Mouse (Mus musculus): ENCODE results near the gene Os9.
A peak's percentile ranks its signal among the peaks of the same experiment; 100 is the strongest.

Os9 gene

DNA sequence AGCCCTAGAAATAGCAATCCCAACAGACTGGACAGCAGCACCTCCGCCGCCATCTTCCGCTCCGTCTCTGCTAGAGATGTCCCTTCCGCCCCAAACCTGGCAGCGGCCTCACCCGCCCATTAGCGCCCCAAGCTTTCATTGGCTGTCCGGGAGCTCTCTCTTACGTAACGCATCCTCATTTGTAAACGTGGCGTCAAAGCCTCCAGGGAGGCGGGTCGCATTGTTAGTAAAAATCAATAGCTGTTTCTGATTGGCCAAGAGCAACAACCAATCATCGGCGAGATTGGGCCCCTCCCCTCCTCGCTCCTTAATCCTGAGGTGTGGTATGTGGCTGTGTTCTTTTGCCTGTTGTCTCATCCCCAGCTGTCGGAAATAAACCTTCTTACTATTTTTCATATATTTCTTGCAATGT lies at the start of gene Os9:
Gene Os9, minus strand, starts transcription at position 66 of the 412 bp plus-strand sequence.
- TF ChIP-seq POU5F1 (IDR thresholded peaks at IDR 0.05; ENCODE audit: borderline replicate concordance, low read length) (no peak), NANOG (IDR thresholded peaks at IDR 0.05; ENCODE audit: borderline replicate concordance, low read length) (peak; percentile 78)
- peaks cover 46% of the 10 kb centered on the region for H3K4me1 ChIP-seq (replicated peaks; ENCODE audit: low read depth, low read length)
- no peaks in the 10 kb centered on the region for H3K27me3 ChIP-seq (ENCODE audit: insufficient read depth, low read length)
- no peaks in the 10 kb centered on the region for H3K9me3 ChIP-seq (ENCODE audit: low read length)
- H3K4me3 ChIP-seq (replicated peaks; ENCODE audit: low read length), result peak within 1 kb of the TSS; percentile 99
- peaks cover 37% of the 10 kb centered on the region for H3K36me3 ChIP-seq (ENCODE audit: insufficient read depth, low read length)

DNA sequence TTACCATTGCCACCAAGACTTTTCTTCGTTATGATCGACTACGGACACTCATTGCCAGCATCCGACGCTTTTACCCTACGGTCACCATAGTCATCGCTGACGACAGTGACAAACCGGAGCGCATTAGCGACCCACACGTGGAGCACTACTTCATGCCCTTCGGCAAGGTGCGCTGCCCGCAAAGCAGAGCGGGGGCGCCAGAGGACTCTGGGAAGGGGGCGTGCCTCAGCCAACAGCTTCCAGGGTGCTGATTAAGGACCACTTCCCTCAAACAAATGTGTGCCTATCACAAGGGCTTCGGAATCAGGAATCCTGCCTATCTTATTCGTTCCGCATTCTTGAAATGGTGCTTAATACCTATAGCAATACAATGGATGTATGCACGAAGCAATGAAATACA lies 49.1 kb upstream of the Os9 start:
- Histone ChIP-seq H3K4me1 (replicated peaks; ENCODE audit: low read depth, low read length) (peaks cover 63% of the 10 kb centered on the region), H3K27me3 (ENCODE audit: insufficient read depth, low read length) (peaks cover 56% of the 10 kb centered on the region), H3K9me3 (ENCODE audit: low read length) (no peaks in the 10 kb centered on the region), H3K36me3 (ENCODE audit: insufficient read depth, low read length) (no peaks in the 10 kb centered on the region), H3K4me3 (replicated peaks; ENCODE audit: low read length) (peak overlapping the region; percentile 78)
- TF ChIP-seq CTCF (conservative IDR thresholded peaks at IDR 0.05; ENCODE audit: low read length) (peak; percentile 24), NANOG (IDR thresholded peaks at IDR 0.05; ENCODE audit: borderline replicate concordance, low read length) (no peak), POU5F1 (IDR thresholded peaks at IDR 0.05; ENCODE audit: borderline replicate concordance, low read length) (no peak)

DNA sequence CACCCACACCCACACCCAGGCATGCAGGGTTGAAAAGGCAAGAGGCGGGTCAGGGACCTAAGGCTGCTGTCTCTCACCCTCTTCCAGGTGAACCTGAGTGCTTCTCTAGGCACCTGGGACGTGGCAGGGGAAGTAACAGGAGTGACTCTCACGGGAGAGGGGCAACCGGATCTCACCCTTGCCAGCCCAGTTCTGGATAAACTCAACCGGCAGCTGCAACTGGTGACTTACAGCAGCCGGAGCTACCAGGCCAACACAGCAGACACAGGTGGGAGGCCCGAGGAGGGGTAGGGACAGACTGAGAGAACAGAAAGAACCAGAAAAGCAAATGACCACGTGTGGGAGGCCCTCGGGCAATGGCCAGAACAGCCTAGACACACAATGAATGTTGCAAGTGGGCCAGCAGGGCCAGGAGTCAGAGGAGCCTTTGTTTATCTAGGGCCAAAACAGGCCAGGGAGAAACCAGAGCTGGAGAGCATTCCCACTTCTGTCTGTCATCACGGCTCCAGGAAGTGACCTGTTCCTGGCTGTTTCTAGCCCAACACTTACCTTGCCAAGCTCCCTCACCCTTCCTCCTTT lies 46.8 kb upstream of the Os9 start:
- TF ChIP-seq CTCF (conservative IDR thresholded peaks at IDR 0.05; ENCODE audit: low read length) (no peak), NANOG (IDR thresholded peaks at IDR 0.05; ENCODE audit: borderline replicate concordance, low read length) (no peak), POU5F1 (IDR thresholded peaks at IDR 0.05; ENCODE audit: borderline replicate concordance, low read length) (no peak)
- no peak overlapping the region for H3K4me3 ChIP-seq (replicated peaks; ENCODE audit: low read length)
- H3K27me3 ChIP-seq (ENCODE audit: insufficient read depth, low read length), result peaks cover 74% of the 10 kb centered on the region
- H3K36me3 ChIP-seq (ENCODE audit: insufficient read depth, low read length), result no peaks in the 10 kb centered on the region
- H3K9me3 ChIP-seq (ENCODE audit: low read length), result no peaks in the 10 kb centered on the region
- peaks cover 66% of the 10 kb centered on the region for H3K4me1 ChIP-seq (replicated peaks; ENCODE audit: low read depth, low read length)

DNA sequence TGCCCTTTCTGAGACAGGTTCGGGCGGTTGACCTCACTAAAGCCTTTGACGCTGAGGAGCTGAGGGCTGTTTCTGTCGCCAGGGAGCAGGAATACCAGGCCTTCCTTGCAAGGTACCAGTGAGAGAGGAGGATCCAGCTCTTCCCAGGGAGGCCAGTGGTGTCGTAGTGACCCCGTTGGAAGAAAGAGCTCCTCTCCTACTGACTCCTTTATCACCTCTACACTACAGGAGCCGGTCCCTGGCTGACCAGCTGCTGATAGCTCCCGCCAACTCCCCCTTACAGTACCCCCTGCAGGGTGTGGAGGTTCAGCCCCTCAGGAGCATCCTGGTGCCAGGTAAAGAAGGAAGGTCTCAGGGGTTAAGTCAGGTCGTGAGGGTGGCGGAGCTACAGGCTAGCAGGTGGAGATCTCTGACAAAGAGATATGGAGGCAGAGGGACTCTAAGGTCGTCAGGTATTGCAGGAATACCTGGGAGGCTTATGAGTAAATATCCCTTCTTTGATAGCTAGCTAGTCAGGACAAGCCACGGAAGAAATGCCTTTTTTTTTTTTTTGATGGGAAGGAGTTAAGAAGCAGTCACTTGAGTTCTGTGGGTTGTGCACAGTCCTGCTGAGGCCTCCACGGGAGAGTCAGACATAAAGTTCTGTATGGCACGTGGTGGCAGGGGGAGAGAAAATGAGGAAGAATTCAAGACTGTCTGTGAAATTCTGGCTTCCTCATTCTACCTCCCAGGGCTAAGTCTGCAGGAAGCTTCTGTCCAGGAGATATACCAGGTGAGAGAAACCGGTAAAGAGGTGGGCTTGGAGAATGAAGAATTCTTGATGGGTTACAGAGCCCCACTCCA lies 46.1 kb upstream of the Os9 start:
- no peaks in the 10 kb centered on the region for H3K9me3 ChIP-seq (ENCODE audit: low read length)
- TF ChIP-seq POU5F1 (IDR thresholded peaks at IDR 0.05; ENCODE audit: borderline replicate concordance, low read length) (no peak), CTCF (conservative IDR thresholded peaks at IDR 0.05; ENCODE audit: low read length) (no peak), NANOG (IDR thresholded peaks at IDR 0.05; ENCODE audit: borderline replicate concordance, low read length) (no peak)
- H3K4me3 ChIP-seq (replicated peaks; ENCODE audit: low read length), result peak overlapping the region; percentile 86
- H3K36me3 ChIP-seq (ENCODE audit: insufficient read depth, low read length), result no peaks in the 10 kb centered on the region
- H3K27me3 ChIP-seq (ENCODE audit: insufficient read depth, low read length), result peaks cover 72% of the 10 kb centered on the region
- H3K4me1 ChIP-seq (replicated peaks; ENCODE audit: low read depth, low read length), result peaks cover 67% of the 10 kb centered on the region

DNA sequence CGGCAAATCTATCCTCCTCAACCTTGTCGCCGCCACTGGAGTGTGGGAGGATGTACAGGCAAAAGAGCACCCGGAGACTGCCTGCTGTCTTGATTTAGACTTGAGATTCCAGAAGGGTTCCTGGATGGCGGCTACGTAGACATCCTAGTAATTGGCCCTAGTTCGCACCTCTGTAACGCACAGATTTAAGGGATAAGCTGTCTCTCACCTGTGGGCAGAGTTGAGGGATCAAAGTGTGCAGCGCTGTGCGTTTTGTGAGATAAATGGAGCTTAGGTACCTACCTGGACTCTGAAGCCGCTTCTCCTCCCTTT lies 45.4 kb upstream of the Os9 start:
- no peak for TF ChIP-seq NANOG (IDR thresholded peaks at IDR 0.05; ENCODE audit: borderline replicate concordance, low read length)
- TF ChIP-seq POU5F1 (IDR thresholded peaks at IDR 0.05; ENCODE audit: borderline replicate concordance, low read length), result no peak
- no peak for TF ChIP-seq CTCF (conservative IDR thresholded peaks at IDR 0.05; ENCODE audit: low read length)
- Histone ChIP-seq H3K36me3 (ENCODE audit: insufficient read depth, low read length) (no peaks in the 10 kb centered on the region), H3K4me3 (replicated peaks; ENCODE audit: low read length) (peak overlapping the region; percentile 86), H3K9me3 (ENCODE audit: low read length) (no peaks in the 10 kb centered on the region), H3K4me1 (replicated peaks; ENCODE audit: low read depth, low read length) (peaks cover 61% of the 10 kb centered on the region), H3K27me3 (ENCODE audit: insufficient read depth, low read length) (peaks cover 70% of the 10 kb centered on the region)

DNA sequence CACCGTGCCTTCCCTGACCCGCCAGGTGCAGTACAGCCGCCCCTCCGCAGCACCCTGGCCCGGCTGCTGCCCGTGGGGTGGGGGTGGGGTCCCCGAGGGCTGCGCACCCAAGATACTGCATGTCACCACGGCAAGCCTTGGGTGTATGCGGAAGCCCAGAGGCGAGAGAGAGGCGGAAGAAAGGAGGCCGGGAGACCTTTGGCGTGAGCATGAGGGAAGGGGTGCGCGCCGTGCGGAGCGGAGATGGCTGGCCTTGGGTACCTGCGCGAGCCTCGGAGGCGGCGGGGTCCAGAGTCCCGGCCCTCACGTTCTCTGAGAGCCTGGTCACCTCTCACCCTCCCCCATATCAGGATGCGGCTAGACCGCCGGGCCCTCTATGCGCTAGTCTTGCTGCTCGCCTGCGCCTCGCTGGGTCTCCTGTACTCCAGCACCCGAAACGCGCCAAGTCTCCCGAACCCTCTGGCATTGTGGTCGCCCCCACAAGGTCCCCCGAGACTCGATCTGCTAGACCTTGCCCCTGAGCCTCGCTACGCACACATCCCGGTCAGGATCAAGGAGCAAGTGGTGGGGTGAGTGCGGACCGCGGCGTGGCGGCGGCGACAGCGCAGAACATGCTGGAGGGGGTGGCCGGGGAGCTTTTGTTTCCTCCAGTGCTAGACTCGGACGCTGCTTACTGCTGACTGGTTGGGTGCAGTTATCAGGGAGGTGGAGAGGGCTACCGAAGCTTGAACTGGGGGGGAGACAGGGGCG lies 44.9 kb upstream of the Os9 start:
- peak overlapping the region; percentile 86 for H3K4me3 ChIP-seq (replicated peaks; ENCODE audit: low read length)
- no peaks in the 10 kb centered on the region for H3K36me3 ChIP-seq (ENCODE audit: insufficient read depth, low read length)
- peaks cover 70% of the 10 kb centered on the region for H3K27me3 ChIP-seq (ENCODE audit: insufficient read depth, low read length)
- H3K4me1 ChIP-seq (replicated peaks; ENCODE audit: low read depth, low read length), result peaks cover 57% of the 10 kb centered on the region
- TF ChIP-seq POU5F1 (IDR thresholded peaks at IDR 0.05; ENCODE audit: borderline replicate concordance, low read length) (no peak), CTCF (conservative IDR thresholded peaks at IDR 0.05; ENCODE audit: low read length) (no peak), NANOG (IDR thresholded peaks at IDR 0.05; ENCODE audit: borderline replicate concordance, low read length) (no peak)
- H3K9me3 ChIP-seq (ENCODE audit: low read length), result no peaks in the 10 kb centered on the region

DNA sequence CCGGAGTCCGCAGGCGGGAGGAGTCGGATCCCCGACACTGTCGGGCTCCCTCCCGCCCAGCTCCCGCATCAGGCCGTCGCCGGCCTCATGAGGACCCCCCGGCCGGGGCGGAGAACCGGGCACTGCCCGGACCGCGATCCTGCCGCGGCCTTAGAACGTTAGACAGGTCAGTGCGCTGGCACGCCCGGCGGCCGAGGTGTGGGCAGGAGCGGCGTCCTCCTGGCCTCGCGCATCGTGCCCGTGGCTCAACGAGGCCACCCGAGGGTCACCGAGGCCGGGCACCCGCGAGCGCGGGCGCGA lies 44.4 kb upstream of the Os9 start:
- Histone ChIP-seq H3K4me1 (replicated peaks; ENCODE audit: low read depth, low read length) (peaks cover 54% of the 10 kb centered on the region), H3K4me3 (replicated peaks; ENCODE audit: low read length) (peak overlapping the region; percentile 86), H3K36me3 (ENCODE audit: insufficient read depth, low read length) (no peaks in the 10 kb centered on the region), H3K27me3 (ENCODE audit: insufficient read depth, low read length) (peaks cover 67% of the 10 kb centered on the region), H3K9me3 (ENCODE audit: low read length) (no peaks in the 10 kb centered on the region)
- no peak for TF ChIP-seq NANOG (IDR thresholded peaks at IDR 0.05; ENCODE audit: borderline replicate concordance, low read length)
- TF ChIP-seq POU5F1 (IDR thresholded peaks at IDR 0.05; ENCODE audit: borderline replicate concordance, low read length), result no peak
- TF ChIP-seq CTCF (conservative IDR thresholded peaks at IDR 0.05; ENCODE audit: low read length), result no peak

DNA sequence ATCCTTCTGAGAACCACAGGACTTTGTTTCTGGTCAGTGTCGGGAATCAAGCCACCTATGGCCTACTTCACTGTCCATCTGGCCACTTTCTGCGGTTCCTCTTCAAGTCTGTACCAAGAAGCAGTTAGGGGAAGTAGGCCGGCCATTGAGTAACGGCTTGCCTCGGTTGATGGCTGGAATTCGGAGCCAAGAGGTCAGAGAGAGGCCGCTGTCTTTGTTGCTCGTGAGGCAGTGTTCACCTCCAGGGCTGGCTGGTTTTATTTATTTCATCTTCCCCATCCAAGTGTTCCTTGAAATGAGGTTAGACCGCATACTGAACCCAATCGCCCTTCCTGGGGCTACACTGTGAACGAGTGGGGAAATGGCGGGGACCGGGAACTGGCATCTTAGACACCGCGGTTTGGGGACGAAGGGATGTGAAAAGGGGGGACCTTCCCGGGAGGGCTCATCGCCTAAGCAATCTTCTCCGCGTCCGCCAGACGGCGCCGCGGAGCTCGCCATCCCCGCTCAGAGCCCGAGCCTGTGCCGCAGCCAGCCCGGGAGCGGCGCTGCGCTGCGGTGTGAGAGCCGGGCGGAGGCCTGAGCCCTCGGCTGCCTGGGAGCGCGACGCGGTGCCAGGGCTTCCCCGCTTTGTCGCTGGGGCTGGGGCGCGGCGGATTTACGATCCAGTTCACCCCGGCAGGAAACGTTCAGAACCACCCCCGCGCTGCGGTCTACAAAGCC lies 43.9 kb upstream of the Os9 start, which contains the start of gene B4galnt1:
Gene B4galnt1, plus strand, starts transcription at position 595 of the 723 bp plus-strand sequence.
- no peaks in the 10 kb centered on the region for H3K9me3 ChIP-seq (ENCODE audit: low read length)
- H3K36me3 ChIP-seq (ENCODE audit: insufficient read depth, low read length), result no peaks in the 10 kb centered on the region
- TF ChIP-seq CTCF (conservative IDR thresholded peaks at IDR 0.05; ENCODE audit: low read length) (peak; percentile 70), POU5F1 (IDR thresholded peaks at IDR 0.05; ENCODE audit: borderline replicate concordance, low read length) (no peak)
- H3K4me1 ChIP-seq (replicated peaks; ENCODE audit: low read depth, low read length), result peaks cover 49% of the 10 kb centered on the region
- H3K4me3 ChIP-seq (replicated peaks; ENCODE audit: low read length), result peak within 1 kb of the TSS; percentile 86
- H3K27me3 ChIP-seq (ENCODE audit: insufficient read depth, low read length), result peaks cover 63% of the 10 kb centered on the region
